Mouse (Mus musculus) 3134 (cell line): ENCODE measurements around the gene Tmem198.

Source experiments
- DNase-seq: peaks from one replicate; pipeline ENCODE4 v3.0.0-alpha.2; 2011; ENCODE audit warnings: low spot score; ENCODE audit not compliant: insufficient read length; ENCODE audit errors: extremely low read depth

The Tmem198 gene

DNA sequence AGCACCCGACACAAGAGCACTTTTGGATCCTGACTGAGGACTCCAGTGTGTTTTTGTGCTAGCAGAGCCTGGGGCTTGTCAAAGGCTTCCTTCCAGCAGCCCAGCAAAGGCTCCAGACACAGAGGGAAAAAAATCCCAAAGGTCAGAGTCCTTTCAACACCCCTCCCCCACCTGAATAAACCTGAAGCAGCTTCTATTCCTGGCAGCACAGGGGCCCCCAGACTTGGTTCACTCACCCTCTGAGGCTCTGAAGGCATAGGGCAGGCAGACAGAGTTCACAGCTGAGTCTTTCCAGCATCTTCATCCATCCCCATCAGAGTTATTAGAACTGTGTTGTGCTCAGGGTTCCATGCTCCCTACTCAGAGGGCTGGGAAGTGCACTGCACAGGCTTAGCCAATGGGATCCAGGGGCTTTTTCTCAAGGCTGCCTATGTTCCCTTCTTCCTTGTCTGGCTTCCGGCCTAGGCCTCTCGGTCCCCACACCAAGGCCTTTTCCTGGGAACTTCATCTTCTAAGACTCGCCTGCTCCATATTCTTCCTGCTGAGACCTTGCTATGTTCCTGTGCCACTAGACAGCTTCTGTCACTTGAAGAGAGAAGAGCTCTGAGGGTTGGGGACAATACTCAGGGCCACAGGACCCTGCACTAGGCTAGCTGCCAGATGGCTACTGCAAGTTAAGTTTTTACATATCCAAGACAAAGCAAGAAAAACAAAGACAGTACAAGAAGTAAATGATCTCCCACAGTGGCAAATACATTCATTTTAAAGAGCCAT lies 32.3 kb downstream of the Tmem198 start:
- DNase-seq = no peak

DNA sequence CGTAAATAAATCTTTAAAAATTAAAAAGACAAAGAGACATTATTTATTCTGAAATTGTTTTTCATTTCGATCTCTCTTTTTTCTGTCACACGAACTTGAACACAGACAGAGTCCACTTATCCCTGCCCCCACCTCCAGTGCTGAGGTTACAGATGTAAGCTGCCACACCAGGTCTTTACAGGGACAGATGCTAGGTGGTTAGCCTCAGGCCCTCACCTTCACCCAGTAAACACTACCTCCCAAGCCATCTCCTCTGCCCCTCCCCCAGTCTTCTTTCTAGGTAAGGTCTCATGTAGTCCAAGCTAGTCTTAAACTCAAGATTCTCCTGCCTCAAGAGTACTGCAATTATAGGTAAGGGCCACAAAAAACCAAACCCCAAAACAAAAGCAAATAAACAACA lies 33.2 kb downstream of the Tmem198 start:
- DNase-seq = no peak

DNA sequence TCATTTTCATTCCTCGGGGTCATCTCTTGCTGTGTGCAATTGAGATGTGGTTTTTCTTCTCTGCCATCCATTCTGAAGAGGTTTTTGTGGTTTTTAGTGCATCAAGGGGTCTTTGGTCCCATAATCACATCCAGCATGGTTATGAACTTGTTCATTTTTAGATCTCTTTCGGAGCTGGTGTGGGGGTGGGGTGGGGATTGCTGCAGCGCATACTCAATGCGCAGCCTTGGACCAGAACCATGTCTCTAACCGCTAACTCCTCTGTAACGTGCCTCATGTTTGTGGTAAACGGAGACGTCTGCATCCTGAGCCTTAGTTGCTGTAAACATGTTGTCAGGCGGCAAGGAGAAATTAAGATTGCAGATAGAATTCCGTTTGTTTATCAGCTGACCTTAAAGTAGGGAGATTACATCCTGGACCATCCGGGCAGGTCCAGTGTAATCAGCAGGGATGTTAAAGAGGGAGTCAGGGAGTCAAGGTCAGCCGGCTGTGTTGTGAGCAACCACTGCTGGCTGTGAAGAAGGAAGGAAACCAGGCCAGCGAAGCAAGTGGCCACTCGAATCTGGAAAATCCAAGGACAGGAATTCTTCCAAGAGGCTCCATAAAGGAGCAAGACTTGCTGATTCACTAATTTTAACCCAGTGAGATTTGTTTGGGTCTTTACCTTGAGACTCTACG lies 37.5 kb downstream of the Tmem198 start:
- no peak for DNase-seq

DNA sequence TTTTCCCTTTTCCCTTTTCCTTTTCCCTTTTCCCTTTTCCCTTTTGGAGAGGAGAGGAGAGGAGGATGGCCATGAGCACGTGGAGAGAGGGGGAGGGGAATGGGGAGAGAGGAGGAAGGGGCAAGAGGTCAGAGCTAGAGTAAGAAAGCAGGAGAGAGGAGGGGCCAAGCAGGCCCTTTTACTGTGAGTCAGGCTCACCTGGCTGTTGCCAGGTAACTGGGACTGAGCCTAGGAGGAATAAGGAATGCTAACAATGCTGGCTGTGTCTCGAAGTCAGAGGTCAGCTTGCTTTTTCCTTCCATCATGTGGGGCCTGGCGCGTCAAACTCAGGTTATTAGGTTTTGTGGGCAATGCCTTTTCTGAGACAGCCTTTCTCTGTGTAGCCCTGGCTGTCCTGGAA lies 38.7 kb downstream of the Tmem198 start:
- no peak for DNase-seq

DNA sequence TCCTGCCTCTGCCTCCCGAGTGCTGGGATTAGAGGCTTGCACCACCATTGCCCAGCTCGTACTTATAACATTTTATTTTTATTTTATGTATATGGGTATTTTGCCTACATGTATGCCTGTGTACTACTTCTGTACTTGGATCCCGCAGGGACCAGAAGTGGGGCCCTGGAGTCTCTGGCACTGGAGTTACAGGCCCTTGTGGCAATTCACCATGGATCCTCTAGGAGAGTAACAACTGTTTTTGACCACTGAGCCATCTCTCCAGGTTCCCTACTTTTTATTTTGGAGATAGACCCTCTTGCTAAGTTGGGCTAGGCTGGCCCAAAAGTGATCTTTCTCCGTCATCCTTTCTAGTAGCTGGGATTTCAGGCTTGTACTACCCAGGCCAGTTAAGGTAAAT lies 39.1 kb downstream of the Tmem198 start:
- DNase-seq = no peak

DNA sequence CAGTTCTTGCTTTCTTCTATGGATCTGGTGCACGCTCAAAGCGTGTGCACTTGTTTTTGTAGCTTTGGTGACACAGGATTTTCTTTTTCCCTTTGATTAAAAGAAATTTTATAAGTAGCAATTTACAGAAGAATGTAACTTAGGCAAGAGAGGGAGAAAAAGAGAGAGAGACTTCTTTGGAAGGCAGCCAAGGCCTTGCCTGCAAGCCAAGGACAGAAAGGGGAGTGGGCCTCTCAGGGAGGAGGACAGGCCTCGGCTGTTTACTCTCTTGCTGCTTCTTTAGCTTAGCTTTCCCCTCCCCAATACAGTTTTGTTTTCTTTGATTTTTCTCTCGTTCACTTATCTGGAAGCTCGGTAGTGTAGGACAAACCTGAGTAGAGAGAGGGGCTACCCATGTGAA lies 40.2 kb downstream of the Tmem198 start:
- no peak for DNase-seq

DNA sequence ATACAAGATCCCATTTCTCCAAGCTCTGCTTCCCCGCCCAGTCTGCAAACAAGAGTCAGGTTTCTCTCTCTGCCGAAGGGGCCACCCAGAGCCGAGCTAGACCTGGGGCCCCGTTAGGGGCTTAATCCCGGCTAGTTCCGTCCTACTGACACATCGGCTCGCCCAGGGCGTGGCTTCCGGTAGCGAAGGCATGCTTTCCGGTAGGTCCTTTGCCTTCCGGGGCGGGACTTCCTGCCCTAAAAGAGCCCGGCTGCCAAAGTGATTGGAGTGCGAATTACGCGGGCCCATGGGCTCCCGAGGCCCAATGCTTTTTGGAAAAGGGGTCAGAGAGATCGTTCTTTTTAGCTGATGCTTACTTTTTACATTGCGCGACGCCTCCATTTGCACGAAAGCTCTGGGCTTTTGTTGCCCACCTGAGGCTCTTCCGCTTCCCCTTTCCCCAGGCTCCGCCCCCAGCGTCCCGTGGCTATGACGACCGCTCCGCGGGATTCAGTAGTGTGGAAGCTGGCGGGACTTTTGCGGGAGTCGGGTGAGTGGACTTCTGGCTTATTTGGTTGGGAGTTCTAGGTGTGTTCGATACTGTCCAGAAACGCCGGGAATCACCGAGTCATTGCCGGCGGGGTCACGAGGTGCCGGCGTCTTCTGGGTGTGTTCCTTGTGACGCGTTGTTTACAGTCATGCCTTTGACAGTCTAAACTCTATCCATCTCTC lies 42.1 kb downstream of the Tmem198 start, which contains the start of gene Stk11ip:
Stk11ip (plus strand) TSS at position 209 of the 711 bp plus-strand sequence.
- DNase-seq = peak; percentile 90

DNA sequence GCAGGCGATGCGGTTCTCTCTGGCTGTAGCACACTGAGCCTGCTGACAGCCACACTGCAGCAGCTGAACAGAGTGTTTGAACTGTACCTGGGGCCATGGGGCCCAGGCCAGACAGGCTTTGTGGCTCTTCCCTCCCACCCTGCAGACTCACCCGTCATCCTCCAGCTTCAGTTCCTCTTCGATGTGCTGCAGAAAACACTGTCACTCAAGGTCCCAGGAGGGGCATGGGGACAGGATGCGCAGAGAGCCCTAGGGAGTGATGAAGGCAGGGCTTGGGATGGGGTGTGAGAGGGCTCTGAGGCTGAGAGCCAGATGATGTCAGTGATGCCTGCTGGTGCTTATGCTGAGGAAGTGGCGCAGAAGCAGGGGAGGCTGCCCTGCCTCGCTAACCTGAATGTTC lies 45.3 kb downstream of the Tmem198 start:
- no peak for DNase-seq

DNA sequence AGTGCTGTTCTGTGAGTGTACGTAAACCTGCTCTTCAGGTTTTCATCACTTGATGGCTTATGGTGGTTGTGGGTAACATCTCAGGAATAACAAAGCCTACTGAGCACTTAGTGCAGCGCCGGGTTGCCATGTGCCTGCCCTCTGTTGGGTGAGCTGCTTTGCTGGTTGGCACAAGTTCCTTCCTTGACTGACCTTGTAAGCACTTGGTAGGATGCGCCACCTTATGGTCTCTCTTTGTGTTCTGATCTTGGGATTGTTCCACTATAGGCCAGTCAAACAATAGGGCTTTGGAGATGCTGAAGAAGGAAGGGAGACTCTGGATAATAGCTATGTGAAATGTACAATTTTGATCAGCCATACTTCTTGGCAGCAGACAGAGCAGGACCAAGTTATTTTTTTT lies 51.2 kb downstream of the Tmem198 start:
- no peak for DNase-seq

DNA sequence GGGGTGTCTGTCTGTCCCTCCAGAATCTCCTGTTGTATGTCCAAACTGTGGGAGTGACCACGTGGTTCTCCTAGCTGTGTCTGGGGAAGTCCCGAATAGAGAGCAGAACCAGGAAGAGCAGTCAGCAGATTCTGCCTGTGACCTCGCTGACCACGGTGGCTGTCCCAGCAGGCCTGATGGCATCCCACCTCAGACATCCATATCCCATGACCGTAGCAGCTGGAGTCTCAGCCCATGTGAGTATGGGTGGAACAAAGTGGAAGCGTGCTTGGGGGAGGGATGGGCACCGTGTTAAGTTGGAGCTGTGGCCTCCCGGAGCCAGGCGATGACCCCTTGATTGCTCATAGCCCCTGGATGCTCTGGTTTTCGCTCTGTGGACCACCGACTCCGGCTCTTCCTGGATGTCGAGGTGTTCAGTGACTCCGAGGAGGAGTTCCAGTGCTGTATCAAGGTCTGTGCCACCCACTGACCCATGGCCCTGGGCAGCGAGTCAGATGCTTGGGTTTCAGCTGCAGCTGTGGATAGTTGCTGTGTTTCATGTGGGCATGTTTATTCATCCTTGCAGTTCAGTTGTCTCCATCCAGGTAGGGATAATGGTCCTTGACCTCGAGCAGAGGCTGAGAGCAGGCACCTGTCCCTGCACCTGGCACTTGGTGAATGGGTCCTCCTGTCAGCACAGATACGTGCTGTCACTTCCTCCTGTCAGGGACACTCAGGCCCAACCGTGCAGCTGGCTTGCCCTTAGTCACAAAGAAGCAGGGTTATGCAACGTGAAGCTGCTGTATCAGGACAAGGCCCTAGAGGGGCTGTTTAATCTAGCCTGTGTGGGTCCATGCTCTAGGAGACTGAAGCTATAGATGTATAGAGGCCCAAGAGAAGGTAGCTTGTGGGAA lies 53.2 kb downstream of the Tmem198 start:
- DNase-seq = no peak

DNA sequence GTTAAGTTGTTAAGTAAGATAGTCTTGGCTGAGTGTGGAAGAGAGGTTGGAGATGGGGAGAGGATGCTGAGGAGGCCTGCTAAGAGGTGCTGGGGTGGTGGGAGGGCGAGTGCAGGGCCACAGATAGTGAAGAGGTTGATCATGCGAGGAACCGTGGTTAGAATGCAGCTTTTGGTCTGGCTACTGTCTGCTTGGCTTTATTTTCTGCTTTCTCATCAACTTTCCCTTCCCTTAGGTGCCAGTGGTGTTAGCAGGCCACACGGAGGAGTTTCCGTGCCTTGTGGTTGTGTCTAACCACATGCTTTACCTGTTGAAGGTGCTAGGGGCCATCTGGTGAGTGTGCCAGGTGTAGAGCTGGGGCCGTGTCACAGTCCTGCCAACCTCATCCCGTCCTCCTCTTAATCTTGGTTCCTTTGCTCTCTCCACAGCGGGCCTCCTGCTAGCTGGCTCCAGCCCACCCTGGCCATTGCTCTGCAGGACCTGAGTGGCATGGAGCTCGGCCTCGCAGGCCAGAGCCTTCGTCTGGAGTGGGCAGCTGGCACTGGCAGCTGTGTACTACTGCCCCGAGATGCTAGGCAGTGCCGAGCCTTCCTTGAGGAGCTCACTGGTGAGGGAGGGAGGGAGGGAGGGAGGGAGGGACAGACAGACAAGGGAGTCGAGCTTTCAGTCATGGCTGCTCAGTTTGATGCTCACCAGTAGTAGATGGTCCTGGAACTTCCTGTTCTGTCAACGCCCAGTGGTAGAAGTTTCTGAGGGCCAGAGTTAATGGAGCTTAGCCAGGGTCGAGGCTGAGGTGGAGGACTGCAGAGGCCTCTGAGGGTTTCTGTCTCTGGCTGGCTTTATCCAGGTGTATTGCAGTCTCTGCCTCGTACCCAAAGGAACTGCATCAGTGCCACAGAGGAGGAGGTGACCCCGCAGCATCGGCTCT lies 54.3 kb downstream of the Tmem198 start:
- no peak for DNase-seq
